Mouse (Mus musculus) liver, adult 2 months (tissue): ENCODE measurements around the gene Iglon5.

Experiments
- CTCF ChIP-seq: fragments of 200-500 bp; IDR thresholded peaks from 2 replicates; pipeline ENCODE4 v1.5.1; 2011; ENCODE audit warnings: low read depth, low read length, control low read depth
- POLR2A ChIP-seq: fragments of 200-500 bp; IDR thresholded peaks from 2 replicates; pipeline ENCODE4 v1.6.1; 2011; ENCODE audit warnings: low read length, control low read depth; ENCODE audit not compliant: insufficient read depth; ENCODE audit errors: extremely low read depth

DNA sequence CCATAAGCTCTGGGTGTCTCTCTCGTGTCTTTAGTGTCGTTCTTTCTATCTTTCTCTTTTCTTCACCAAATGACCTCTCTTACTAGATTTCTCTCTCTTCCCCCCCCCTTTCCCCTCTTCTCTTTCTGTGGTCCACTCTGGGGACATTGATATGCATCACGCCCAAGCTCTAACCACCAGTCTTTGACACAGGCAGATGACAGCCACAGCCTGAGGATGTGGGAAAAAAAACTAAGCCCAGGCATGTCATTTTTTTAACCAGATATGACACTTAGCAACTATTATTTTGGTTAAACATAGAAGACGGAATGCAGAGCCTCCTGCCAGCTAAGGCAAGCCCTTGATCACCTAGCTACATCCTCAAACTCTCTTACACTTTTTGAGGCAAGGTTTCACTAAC is 51.3 kb downstream of the Iglon5 start:
- no peak for TF ChIP-seq POLR2A
- no peak for TF ChIP-seq CTCF
